Mouse (Mus musculus): ENCODE measurements around the gene Fhad1.

Gene Fhad1

DNA sequence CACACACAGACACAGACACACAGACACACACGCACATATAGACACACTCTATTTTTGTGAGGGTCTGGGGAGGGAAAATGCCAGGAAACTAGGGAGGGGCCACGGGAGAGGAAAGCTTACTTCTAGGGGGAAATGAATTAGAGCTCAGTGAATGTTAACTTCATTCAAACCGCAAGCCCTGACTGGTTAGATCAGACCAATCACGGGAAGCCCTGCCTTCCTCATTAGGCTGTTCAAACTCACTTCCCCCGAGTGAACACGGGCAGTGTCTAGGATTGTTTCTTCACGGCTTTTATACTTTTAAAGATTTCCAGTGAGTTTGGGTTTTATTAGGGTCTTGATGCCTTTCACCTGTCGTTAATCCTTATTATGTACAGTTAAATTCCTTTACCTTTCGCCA, 37.5 kb downstream of the Fhad1 start:
- in situ Hi-C loops (cut with MseI, MboI), result no loop called here

DNA sequence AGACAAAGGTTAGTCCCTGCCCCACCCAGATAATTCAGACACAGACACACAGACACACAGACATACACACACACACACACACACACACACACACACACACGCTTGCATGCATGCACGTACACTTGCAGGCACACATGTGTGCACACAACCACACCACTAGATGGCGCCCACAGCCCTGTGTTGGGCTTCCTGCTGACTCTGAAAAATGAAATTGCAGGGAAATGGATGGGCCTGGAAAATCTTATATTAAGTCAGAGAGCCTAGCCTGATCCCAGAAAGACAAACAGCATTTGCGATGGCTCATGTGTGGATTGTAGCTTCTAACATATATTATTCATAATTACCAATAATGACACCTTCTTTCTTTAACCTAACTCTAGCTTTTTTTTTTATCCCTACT, 38.7 kb downstream of the Fhad1 start:
- in situ Hi-C loops (cut with MseI, MboI), result no loop called here

- in situ Hi-C loops (cut with MseI, MboI), result loop anchor here in 1 of 2 experiments (5.0 kb wide), 1 partner anchor 107 kb away; no protein-coding TSS in a partner anchor
Observed at GRCm38 (mm10) chr4:141964575-141964974, 50.3 kb downstream of the Fhad1 start.

- in situ Hi-C loops (cut with MseI, MboI), result loop anchor here in 1 of 2 experiments (5.0 kb wide), 1 partner anchor 107 kb away; no protein-coding TSS in a partner anchor
Observed at GRCm38 (mm10) chr4:141963907-141964306, 51.0 kb downstream of the Fhad1 start.

GRCm38 (mm10) chr4:141962811-141963685, 51.8 kb downstream of the Fhad1 start:
- in situ Hi-C loops (cut with MseI, MboI), result loop anchor here in 1 of 2 experiments (5.0 kb wide), 1 partner anchor 106 kb away; no protein-coding TSS in a partner anchor

- in situ Hi-C loops (cut with MseI, MboI), result loop anchor here in 1 of 2 experiments (5.0 kb wide), 1 partner anchor 103 kb away; no protein-coding TSS in a partner anchor
Observed at GRCm38 (mm10) chr4:141960037-141960436, 54.8 kb downstream of the Fhad1 start.

GRCm38 (mm10) chr4:141959615-141960014, 55.3 kb downstream of the Fhad1 start:
- in situ Hi-C loops (cut with MseI, MboI), result loop anchor here (5.0 kb wide), 1 partner anchor 102 kb away; no protein-coding TSS in a partner anchor

DNA sequence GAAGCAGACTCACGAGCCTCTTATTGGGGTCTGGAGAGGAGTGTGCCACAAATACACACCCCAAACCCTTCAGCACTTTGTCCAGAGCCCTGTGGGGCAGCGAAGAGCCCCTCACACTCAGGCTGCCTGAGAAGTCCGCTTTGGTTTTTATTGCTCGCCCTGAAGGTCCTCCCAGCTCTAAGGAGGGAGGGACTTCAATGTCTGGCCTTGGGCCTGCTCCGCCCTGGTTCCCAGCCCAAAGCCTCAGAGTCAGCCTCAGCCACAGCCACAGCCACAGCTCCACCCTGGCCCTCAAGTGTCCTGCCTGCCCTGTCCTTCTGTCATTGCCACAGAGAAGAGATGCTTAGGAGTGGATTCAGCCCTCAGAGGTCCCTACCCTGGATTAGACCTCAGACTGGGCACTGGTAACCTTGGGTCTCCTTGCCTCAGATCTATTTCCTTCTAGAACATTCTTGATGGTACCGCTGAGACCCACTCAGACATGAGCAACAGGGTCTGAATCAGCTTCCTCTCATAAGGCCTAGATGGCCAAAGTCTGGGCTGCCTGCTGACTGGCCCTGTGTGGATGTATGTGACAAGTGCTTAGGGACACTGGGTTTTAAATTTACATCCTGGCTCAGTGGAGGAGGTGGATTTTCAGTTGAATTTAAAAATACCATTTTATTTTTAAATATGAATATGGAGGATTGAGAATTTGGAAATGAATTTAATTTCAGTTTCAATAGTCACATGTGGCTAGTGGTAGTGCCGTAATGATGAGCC, 56.1 kb downstream of the Fhad1 start:
- in situ Hi-C loops (cut with MseI, MboI), result loop anchor here in 1 of 2 experiments (5.0 kb wide), 1 partner anchor 101 kb away; no protein-coding TSS in a partner anchor

DNA sequence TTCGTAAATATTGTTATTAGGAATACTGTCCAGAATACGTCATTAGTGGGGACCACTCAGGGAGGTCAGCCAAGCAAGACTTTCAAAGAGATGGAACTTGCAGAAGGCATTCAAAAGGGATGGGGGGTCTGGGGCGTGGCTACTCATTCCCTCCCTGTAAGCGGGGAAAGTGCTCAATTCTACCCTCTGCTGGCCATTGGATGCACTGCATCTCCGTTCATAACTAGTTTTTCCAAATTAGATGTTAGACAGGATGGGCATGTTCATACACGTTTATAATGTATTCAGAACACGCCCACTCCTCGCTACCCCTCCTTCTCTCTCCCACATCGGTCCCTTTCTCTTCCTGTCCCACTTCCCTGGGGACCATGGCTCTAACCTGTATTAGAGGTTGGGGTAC, 56.7 kb downstream of the Fhad1 start:
- in situ Hi-C loops (cut with MseI, MboI), result loop anchor here in 1 of 2 experiments (5.0 kb wide), 1 partner anchor 101 kb away; no protein-coding TSS in a partner anchor

DNA sequence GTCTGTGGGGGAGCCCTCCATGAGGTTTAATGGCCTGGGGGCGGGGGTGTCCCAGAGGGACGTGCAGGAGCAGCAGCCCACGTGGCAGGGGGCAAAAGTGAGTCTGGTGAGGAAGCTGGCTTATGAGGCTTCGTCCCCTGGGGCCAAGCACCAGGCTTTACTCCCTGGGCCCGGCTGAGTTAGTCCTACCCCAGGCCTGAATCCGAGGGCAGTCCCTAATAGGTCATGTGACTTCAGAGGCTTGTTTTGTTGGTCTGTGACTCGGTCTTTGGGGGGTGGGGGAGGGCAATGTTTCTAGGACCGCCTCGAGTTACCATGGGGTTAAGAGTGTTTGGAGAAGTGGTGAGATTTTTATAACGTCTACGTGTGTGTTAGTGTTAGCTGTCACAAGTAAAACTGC, 57.1 kb downstream of the Fhad1 start:
- in situ Hi-C loops (cut with MseI, MboI), result loop anchor here in 1 of 2 experiments (5.0 kb wide), 1 partner anchor 100 kb away; no protein-coding TSS in a partner anchor

DNA sequence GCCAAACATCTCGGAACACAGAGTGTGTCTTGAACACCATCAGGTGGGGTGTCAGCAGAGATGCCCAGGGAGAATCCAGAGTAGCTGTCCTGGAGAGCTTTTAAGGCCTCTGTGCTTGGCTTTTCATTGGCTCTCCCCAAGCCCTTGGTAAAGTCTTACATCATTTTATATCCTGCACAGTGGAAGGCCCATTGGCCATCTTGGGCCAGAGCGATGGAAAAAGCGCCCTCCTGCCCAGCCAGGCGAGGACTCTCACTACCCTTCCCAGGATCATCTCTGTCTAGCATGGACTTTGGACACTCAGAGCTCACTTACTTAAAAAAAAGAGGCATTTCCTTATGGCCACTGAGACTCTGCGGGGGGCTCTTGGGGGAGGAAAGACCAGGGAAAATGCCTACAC, 58.0 kb downstream of the Fhad1 start:
- in situ Hi-C loops (cut with MseI, MboI), result loop anchor here in 1 of 2 experiments (5.0 kb wide), 1 partner anchor 100 kb away; no protein-coding TSS in a partner anchor

- in situ Hi-C loops (cut with MseI, MboI), result loop anchor here (5.0 kb wide), 2 partner anchors 78 to 98 kb away; no protein-coding TSS in a partner anchor
Observed at GRCm38 (mm10) chr4:141954770-141955720, 59.8 kb downstream of the Fhad1 start.

GRCm38 (mm10) chr4:141953859-141954258, 61.0 kb downstream of the Fhad1 start:
- in situ Hi-C loops (cut with MseI, MboI), result loop anchor here in 1 of 2 experiments (5.0 kb wide), 1 partner anchor 77 kb away; no protein-coding TSS in a partner anchor

GRCm38 (mm10) chr4:141953291-141953690, 61.6 kb downstream of the Fhad1 start:
- in situ Hi-C loops (cut with MseI, MboI), result loop anchor here in 1 of 2 experiments (5.0 kb wide), 1 partner anchor 76 kb away; no protein-coding TSS in a partner anchor

- in situ Hi-C loops (cut with MseI, MboI), result loop anchor here in 1 of 2 experiments (5.0 kb wide), 1 partner anchor 76 kb away; no protein-coding TSS in a partner anchor
Observed at GRCm38 (mm10) chr4:141952824-141953223, 62.1 kb downstream of the Fhad1 start.

DNA sequence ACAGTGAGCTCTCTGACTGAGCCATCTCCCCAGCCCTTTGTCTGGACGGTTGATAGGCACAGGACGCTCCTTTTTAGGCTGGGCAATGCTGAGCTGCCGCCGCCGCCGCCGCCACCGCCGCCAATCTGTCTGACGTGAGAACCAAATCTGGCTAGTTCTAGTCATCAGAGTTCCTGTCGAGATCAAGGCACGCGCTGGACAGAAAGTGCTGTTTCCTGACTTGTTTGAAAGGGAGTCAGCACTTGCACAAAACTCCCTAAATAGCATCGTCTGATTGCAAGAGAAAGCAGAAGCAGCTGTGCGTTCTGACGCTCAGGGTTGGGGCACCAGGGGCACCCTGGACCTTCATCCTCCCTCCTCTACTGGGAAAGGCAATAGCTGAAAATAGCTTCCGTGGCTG, 62.8 kb downstream of the Fhad1 start:
- in situ Hi-C loops (cut with MseI, MboI), result loop anchor here in 1 of 2 experiments (5.0 kb wide), 1 partner anchor 75 kb away; no protein-coding TSS in a partner anchor

DNA sequence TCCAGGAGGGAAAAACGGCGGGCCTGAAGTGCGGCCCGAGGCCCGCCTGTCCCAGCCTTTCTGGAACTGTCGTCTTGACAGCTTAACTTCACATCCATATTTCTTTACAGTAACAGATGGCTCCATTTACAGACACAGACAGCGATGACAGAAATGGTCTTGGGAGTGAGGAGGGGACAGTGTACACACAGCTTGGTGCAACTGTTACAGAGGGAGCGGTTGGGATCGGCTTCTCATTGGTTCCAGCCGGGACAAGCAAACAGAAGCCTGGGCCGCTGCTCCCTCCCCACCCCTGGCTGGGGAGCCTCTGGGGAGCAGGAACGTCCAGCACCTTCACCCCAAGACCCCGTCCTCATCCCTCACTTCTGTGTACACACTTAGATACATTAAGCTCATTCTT, 65.4 kb downstream of the Fhad1 start:
- in situ Hi-C loops (cut with MseI, MboI), result no loop called here

DNA sequence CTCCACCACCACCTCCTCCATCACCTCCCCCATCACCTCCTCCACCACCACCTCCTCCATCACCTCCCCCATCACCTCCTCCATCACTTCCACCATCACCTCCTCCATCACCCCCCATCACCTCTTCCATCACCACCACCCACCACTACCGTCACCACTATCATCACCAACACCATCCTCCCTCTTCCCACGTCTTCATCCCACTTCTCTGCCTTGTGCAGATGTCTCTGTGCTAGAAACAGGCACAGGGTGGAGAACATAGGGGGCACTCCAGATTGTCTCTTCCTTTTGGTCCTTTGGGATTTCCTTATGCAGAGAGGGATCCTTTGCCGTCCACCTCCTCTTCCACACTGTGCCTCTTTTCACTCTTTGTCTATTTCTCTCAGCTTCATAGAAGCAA, 66.1 kb downstream of the Fhad1 start:
- in situ Hi-C loops (cut with MseI, MboI), result no loop called here

GRCm38 (mm10) chr4:141942403-141942802, 72.5 kb downstream of the Fhad1 start:
- in situ Hi-C loops (cut with MseI, MboI), result no loop called here

DNA sequence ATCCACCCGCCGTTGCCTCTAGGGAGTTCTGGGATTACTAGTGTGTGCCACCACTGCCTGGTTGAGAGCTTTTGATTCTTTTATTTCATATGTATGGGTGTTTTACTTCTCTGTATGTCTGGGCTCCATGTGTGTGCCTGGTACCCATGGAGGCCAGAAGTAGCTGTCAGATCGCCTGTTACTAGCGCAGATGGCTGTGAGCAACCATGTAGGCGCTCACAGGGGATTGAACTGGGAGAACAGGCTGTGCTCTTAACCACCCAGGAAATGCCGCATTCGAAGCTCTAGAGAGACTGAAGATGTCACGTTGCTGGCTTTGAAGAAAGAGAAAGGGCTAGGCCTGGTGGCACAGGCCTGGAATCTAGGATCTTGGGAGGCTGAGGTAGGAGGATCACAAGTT, 73.6 kb downstream of the Fhad1 start:
- in situ Hi-C loops (cut with MseI, MboI), result no loop called here

Measured in mouse trophoblast stem cell (cell line).